Mouse (Mus musculus) kidney, embryonic 16.5 days (tissue): ENCODE measurements around the gene Crb1. TPM values are rescaled to one million over a fixed set of nuclear protein-coding genes. Genes with fewer than 3 reads are reported as not detected.

Experiments
- ATAC-seq: fragments of 200-750 bp; cut with Nextera tagmentation; 2 replicates; pipeline ENCODE4 v1.8.0; 2017; ENCODE audit warnings: moderate TSS enrichment; ENCODE audit not compliant: low FRiP score, low TSS enrichment
- H3K27ac ChIP-seq: fragments of 300-500 bp; sonication (generic); 2 replicates; pipeline ENCODE4 v1.5.1; 2014; ENCODE audit warnings: low read length
- H3K27me3 ChIP-seq: fragments of 300-500 bp; sonication (generic); 2 replicates; pipeline ENCODE4 v1.6.1; 2014; ENCODE audit warnings: low read length, control low read depth, mixed read lengths; ENCODE audit not compliant: insufficient read depth
- H3K36me3 ChIP-seq: fragments of 300-500 bp; sonication (generic); 2 replicates; pipeline ENCODE4 v1.6.1; 2014; ENCODE audit warnings: low read length, control low read depth, mixed read lengths; ENCODE audit not compliant: insufficient read depth
- H3K4me1 ChIP-seq: fragments of 300-500 bp; sonication (generic); 2 replicates; pipeline ENCODE4 v1.6.1; 2014; ENCODE audit warnings: low read length, control low read depth, mixed read lengths; ENCODE audit not compliant: insufficient read depth
- H3K4me2 ChIP-seq: fragments of 300-500 bp; sonication (generic); replicated peaks from 2 replicates; pipeline ENCODE4 v1.6.1; 2014; ENCODE audit warnings: low read depth, low read length
- H3K4me3 ChIP-seq: fragments of 300-500 bp; sonication (generic); 2 replicates; pipeline ENCODE4 v1.5.1; 2014; ENCODE audit warnings: mild to moderate bottlenecking, low read length
- H3K9ac ChIP-seq: fragments of 300-500 bp; sonication (generic); replicated peaks from 2 replicates; pipeline ENCODE4 v1.6.1; 2014; ENCODE audit warnings: low read length
- H3K9me3 ChIP-seq: fragments of 300-500 bp; sonication (generic); 2 replicates; pipeline ENCODE4 v1.6.1; 2016; ENCODE audit warnings: low read length, control low read depth
- WGBS: fragments of 180-500 bp; shearing (Covaris S2); extraction: QIAGEN DNeasy Blood & Tissue Kit; methylation state at CpG from one replicate; pipeline ENCODE4 v1.1.7; 2014; 5-methylcytosine and 5-hydroxymethylcytosine counted together
- polyA plus RNA-seq: library from polyadenylated mRNA; unstranded; fragments of >200 nt; fragmentation: Nextera tagmentation; extraction: Ambion mirVana; gene quantifications from 2 replicates; pipeline ENCODE4 v1.2.1, GENCODE M21; 2015

The Crb1 gene
- polyA plus RNA-seq, 1 experiment from 2014 or later, result 0.20 TPM

- Histone ChIP-seq H3K9ac (no peak overlapping the region), H3K36me3 (no peaks in the 10 kb centered on the region), H3K27me3 (no peaks in the 10 kb centered on the region), H3K4me3 (no peak overlapping the region), H3K9me3 (no peaks in the 10 kb centered on the region), H3K4me1 (no peaks in the 10 kb centered on the region), H3K4me2 (no peak overlapping the region), H3K27ac (no peak overlapping the region)
- no peak for ATAC-seq
- WGBS, result 38% methylated on average over 5 of the region's 5 CpGs
Observed at GRCm38 (mm10) chr1:139194428-139195028, 182.4 kb downstream of the Crb1 start.

GRCm38 (mm10) chr1:139194011-139194410 is 182.9 kb downstream of the Crb1 start:
- no peak overlapping the region for H3K4me2 ChIP-seq
- H3K27ac ChIP-seq, result no peak overlapping the region
- no peak overlapping the region for H3K4me3 ChIP-seq
- H3K9ac ChIP-seq, result no peak overlapping the region
- no peak for ATAC-seq
- H3K27me3 ChIP-seq, result no peaks in the 10 kb centered on the region
- no peaks in the 10 kb centered on the region for H3K36me3 ChIP-seq
- H3K4me1 ChIP-seq, result no peaks in the 10 kb centered on the region
- H3K9me3 ChIP-seq, result no peaks in the 10 kb centered on the region
- WGBS, result 50% methylated on average over 2 of the region's 2 CpGs

- H3K4me1 ChIP-seq, result no peaks in the 10 kb centered on the region
- H3K9ac ChIP-seq, result no peak overlapping the region
- H3K36me3 ChIP-seq, result no peaks in the 10 kb centered on the region
- no peaks in the 10 kb centered on the region for H3K9me3 ChIP-seq
- ATAC-seq, result no peak
- no peaks in the 10 kb centered on the region for H3K27me3 ChIP-seq
- no peak overlapping the region for H3K27ac ChIP-seq
- no peak overlapping the region for H3K4me2 ChIP-seq
- no peak overlapping the region for H3K4me3 ChIP-seq
- WGBS, result 81% methylated on average over 3 of the region's 3 CpGs
Observed at GRCm38 (mm10) chr1:139192635-139193034, 184.3 kb downstream of the Crb1 start.

- no peaks in the 10 kb centered on the region for H3K27me3 ChIP-seq
- no peak overlapping the region for H3K9ac ChIP-seq
- H3K4me2 ChIP-seq, result no peak overlapping the region
- no peak overlapping the region for H3K27ac ChIP-seq
- H3K4me1 ChIP-seq, result no peaks in the 10 kb centered on the region
- no peaks in the 10 kb centered on the region for H3K9me3 ChIP-seq
- no peak for ATAC-seq
- no peak overlapping the region for H3K4me3 ChIP-seq
- WGBS, result 69% methylated on average over 6 of the region's 6 CpGs
- no peaks in the 10 kb centered on the region for H3K36me3 ChIP-seq
Observed at GRCm38 (mm10) chr1:139180481-139181149, 196.3 kb downstream of the Crb1 start.

- ATAC-seq, result no peak
- H3K4me1 ChIP-seq, result no peaks in the 10 kb centered on the region
- H3K36me3 ChIP-seq, result no peaks in the 10 kb centered on the region
- no peak overlapping the region for H3K9ac ChIP-seq
- H3K27ac ChIP-seq, result no peak overlapping the region
- H3K4me3 ChIP-seq, result no peak overlapping the region
- no peaks in the 10 kb centered on the region for H3K9me3 ChIP-seq
- H3K27me3 ChIP-seq, result no peaks in the 10 kb centered on the region
- 73% methylated on average over 1 of the region's 1 CpGs for WGBS
- H3K4me2 ChIP-seq, result no peak overlapping the region
Observed at GRCm38 (mm10) chr1:139179707-139180106, 197.2 kb downstream of the Crb1 start.

- H3K36me3 ChIP-seq, result peaks cover 7% of the 10 kb centered on the region
- 78% methylated on average over 3 of the region's 3 CpGs for WGBS
- H3K27ac ChIP-seq, result no peak overlapping the region
- no peak overlapping the region for H3K9ac ChIP-seq
- ATAC-seq, result no peak
- H3K27me3 ChIP-seq, result no peaks in the 10 kb centered on the region
- no peaks in the 10 kb centered on the region for H3K9me3 ChIP-seq
- no peak overlapping the region for H3K4me2 ChIP-seq
- no peak overlapping the region for H3K4me3 ChIP-seq
- H3K4me1 ChIP-seq, result no peaks in the 10 kb centered on the region
Observed at GRCm38 (mm10) chr1:139174058-139174832, 202.7 kb downstream of the Crb1 start.

- Histone ChIP-seq H3K27me3 (no peaks in the 10 kb centered on the region), H3K4me2 (no peak overlapping the region), H3K27ac (no peak overlapping the region), H3K4me3 (no peak overlapping the region), H3K9ac (no peak overlapping the region), H3K4me1 (no peaks in the 10 kb centered on the region), H3K9me3 (no peaks in the 10 kb centered on the region), H3K36me3 (no peaks in the 10 kb centered on the region)
- 0 out of 2 replicates have a peak, but pooled peaks have one; percentile 31 for ATAC-seq
- WGBS, result 35% methylated on average over 5 of the region's 5 CpGs
Observed at GRCm38 (mm10) chr1:139162814-139163213, 214.1 kb downstream of the Crb1 start.

- no peak for ATAC-seq
- H3K4me3 ChIP-seq, result no peak overlapping the region
- 65% methylated on average over 3 of the region's 3 CpGs for WGBS
Observed at GRCm38 (mm10) chr1:139161619-139162018, 215.3 kb downstream of the Crb1 start.

GRCm38 (mm10) chr1:139156397-139156796 is 220.5 kb downstream of the Crb1 start:
- H3K36me3 ChIP-seq, result no peaks in the 10 kb centered on the region
- no peak for ATAC-seq
- no peak overlapping the region for H3K27ac ChIP-seq
- H3K4me2 ChIP-seq, result no peak overlapping the region
- H3K27me3 ChIP-seq, result no peaks in the 10 kb centered on the region
- no peak overlapping the region for H3K4me3 ChIP-seq
- no peak overlapping the region for H3K9ac ChIP-seq
- 31% methylated on average over 3 of the region's 3 CpGs for WGBS
- H3K9me3 ChIP-seq, result no peaks in the 10 kb centered on the region
- H3K4me1 ChIP-seq, result no peaks in the 10 kb centered on the region

More at GRCm38 (mm10) chr1:139161619-139162018, 215.3 kb downstream of the Crb1 start:
- H3K4me1 ChIP-seq, result no peaks in the 10 kb centered on the region
- H3K27ac ChIP-seq, result no peak overlapping the region
- no peaks in the 10 kb centered on the region for H3K9me3 ChIP-seq
- H3K36me3 ChIP-seq, result no peaks in the 10 kb centered on the region
- no peak overlapping the region for H3K4me2 ChIP-seq
- H3K27me3 ChIP-seq, result no peaks in the 10 kb centered on the region
- no peak overlapping the region for H3K9ac ChIP-seq

GRCm38 (mm10) chr1:139153493-139153892 is 223.4 kb downstream of the Crb1 start:
- H3K4me2 ChIP-seq, result no peak overlapping the region
- no peaks in the 10 kb centered on the region for H3K36me3 ChIP-seq
- H3K9me3 ChIP-seq, result no peaks in the 10 kb centered on the region
- ATAC-seq, result no peak
- no peak overlapping the region for H3K9ac ChIP-seq
- WGBS, result 62% methylated on average over 6 of the region's 6 CpGs
- no peaks in the 10 kb centered on the region for H3K27me3 ChIP-seq
- no peak overlapping the region for H3K27ac ChIP-seq
- no peaks in the 10 kb centered on the region for H3K4me1 ChIP-seq
- H3K4me3 ChIP-seq, result no peak overlapping the region
